Mouse (Mus musculus): ENCODE results near the gene Gm39566. TPM values are rescaled to one million over a fixed set of nuclear protein-coding genes. Genes with fewer than 3 reads are reported as not detected.

The Gm39566 gene
- polyA plus RNA-seq, 1 experiment from 2014 or later, result not detected

DNA sequence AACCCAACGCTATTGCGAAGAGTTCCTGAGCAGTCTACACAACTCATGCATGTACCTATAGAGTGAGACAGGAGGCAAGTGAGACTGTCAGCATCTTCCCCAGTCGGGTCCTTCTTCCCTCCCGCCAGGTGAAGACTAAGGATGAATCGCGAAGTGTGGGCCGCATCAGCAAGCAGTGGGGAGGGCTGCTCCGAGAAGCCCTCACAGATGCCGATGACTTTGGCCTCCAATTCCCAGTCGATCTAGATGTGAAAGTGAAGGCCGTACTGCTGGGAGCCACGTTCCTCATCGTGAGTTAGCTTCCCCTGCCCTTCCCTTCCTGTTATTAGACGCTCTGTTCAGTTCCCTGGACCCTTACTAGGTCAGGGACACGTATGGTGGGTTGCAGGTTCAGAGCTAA is 34.8 kb upstream of the Gm39566 start:
- 96% methylated on average over 15 of the region's 15 CpGs for WGBS
- Histone ChIP-seq H3K36me3 (ENCODE audit: control insufficient read depth, insufficient read depth, low read length) (peaks cover 9% of the 10 kb centered on the region; the same call in 1 of the 2 replicates), H3K9me3 (ENCODE audit: control insufficient read depth, low read length) (no peaks in the 10 kb centered on the region), H3K27me3 (ENCODE audit: control insufficient read depth, insufficient read depth, low read length) (no peaks in the 10 kb centered on the region), H3K9ac (replicated peaks; ENCODE audit: low read depth, low read length) (no peak overlapping the region), H3K4me2 (ENCODE audit: low read depth, low read length) (no peak overlapping the region), H3K4me3 (ENCODE audit: low read depth, low read length) (no peak overlapping the region), H3K4me1 (ENCODE audit: control insufficient read depth, insufficient read depth, low read length) (peaks cover 21% of the 10 kb centered on the region), H3K27ac (ENCODE audit: low read depth, low read length) (no peak overlapping the region)
- ATAC-seq (ENCODE audit: low read depth), result no peak

DNA sequence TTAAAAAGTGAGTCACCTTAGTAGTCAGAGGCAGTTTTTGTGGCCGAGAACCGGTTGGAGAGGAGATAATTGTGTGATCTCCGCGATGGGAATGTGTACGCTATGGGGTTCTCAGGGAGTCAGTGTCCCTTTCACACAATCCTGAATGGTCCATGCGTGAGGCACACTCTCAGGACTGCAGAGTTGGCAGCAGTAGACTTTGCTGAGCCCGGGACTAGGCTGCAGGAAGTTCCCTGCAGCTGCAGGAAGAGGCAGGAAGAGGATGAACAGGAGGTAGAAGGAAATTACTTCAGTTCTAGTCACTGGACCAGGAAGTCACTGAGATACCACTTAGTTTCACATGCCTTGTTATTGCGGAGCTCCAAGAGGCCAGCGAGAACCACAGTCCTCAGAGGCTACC is 34.0 kb upstream of the Gm39566 start:
- Histone ChIP-seq H3K4me2 (ENCODE audit: low read depth, low read length) (no peak overlapping the region), H3K9ac (replicated peaks; ENCODE audit: low read depth, low read length) (no peak overlapping the region), H3K4me1 (ENCODE audit: control insufficient read depth, insufficient read depth, low read length) (peaks cover 21% of the 10 kb centered on the region), H3K36me3 (ENCODE audit: control insufficient read depth, insufficient read depth, low read length) (peaks cover 9% of the 10 kb centered on the region; the same call in 1 of the 2 replicates), H3K9me3 (ENCODE audit: control insufficient read depth, low read length) (no peaks in the 10 kb centered on the region), H3K4me3 (ENCODE audit: low read depth, low read length) (no peak overlapping the region), H3K27me3 (ENCODE audit: control insufficient read depth, insufficient read depth, low read length) (no peaks in the 10 kb centered on the region), H3K27ac (ENCODE audit: low read depth, low read length) (no peak overlapping the region)
- WGBS, result 93% methylated on average over 9 of the region's 9 CpGs
- no peak for ATAC-seq (ENCODE audit: low read depth)

DNA sequence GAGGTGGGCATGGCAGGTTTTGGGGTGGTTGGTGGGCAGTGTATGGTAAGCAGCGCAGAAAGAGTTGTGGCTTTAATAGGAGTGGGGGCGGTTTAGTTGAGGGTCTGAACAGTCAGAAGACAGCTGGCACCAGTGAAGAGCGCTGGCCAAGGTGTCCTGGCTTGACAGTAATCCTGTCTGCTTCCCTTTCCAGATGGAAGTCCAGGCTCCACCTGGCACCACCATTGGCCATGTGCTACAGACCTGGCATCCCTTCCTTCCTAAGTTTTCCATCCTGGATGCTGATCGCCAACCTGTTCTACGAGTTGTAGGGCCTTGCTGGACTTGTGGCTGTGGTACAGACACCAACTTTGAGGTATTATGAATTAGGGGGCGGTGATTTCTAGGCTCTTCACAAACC is 32.9 kb upstream of the Gm39566 start:
- no peak overlapping the region for H3K27ac ChIP-seq (ENCODE audit: low read depth, low read length)
- H3K4me3 ChIP-seq (ENCODE audit: low read depth, low read length), result peak overlapping the region; percentile 78; the same call in 1 of the 2 replicates
- H3K4me2 ChIP-seq (ENCODE audit: low read depth, low read length), result peak overlapping the region; percentile 95
- peaks cover 9% of the 10 kb centered on the region; the same call in 1 of the 2 replicates for H3K36me3 ChIP-seq (ENCODE audit: control insufficient read depth, insufficient read depth, low read length)
- peaks cover 21% of the 10 kb centered on the region for H3K4me1 ChIP-seq (ENCODE audit: control insufficient read depth, insufficient read depth, low read length)
- H3K9me3 ChIP-seq (ENCODE audit: control insufficient read depth, low read length), result no peaks in the 10 kb centered on the region
- WGBS, result 95% methylated on average over 6 of the region's 6 CpGs
- no peak overlapping the region for H3K9ac ChIP-seq (replicated peaks; ENCODE audit: low read depth, low read length)
- no peak for ATAC-seq (ENCODE audit: low read depth)
- no peaks in the 10 kb centered on the region for H3K27me3 ChIP-seq (ENCODE audit: control insufficient read depth, insufficient read depth, low read length)

DNA sequence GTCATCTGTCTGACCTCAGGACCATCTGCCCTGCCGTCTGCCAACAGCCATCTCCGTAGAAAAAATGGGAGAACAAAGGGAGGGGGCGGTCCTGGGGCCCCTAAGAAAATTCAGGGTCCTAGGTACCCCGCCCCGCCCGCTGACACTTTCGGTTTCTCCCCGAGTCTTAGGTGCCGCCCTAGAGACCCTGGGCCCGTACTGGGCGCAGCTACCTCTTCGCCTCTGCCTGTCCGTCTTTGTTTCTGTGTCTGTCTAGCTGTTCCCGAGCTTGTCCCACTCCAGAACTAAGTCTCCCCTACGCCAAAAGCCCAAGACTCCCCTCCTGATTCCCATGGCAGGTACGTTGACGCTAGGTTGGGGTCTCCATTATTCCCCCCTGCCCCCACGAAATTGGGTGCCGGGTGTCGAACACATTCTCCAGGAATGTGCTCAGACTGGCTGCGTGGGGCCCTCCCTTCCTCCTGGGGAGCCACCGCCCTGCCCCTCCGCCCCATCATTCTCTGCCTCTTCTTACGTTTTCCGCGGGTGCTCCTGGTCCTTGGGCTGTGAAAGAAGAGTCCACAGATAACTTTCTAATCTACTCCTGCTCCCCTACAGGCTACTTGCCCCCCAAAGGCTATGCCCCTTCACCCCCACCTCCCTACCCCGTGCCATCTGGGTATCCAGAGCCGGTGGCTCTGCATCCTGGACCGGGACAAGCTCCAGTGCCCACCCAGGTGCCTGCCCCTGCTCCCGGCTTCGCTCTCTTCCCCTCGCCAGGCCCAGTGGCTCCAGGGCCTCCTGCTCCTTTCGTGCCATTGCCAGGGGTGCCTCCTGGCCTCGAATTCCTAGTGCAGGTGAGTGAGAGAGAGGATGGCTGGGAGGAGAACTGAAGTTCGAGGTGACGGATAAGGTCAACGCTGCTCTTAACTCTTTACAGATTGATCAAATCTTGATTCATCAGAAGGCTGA is 31.9 kb upstream of the Gm39566 start:
- peak overlapping the region; percentile 95 for H3K4me2 ChIP-seq (ENCODE audit: low read depth, low read length)
- peak; percentile 30 for ATAC-seq (ENCODE audit: low read depth)
- H3K36me3 ChIP-seq (ENCODE audit: control insufficient read depth, insufficient read depth, low read length), result peaks cover 9% of the 10 kb centered on the region; the same call in 1 of the 2 replicates
- no peaks in the 10 kb centered on the region for H3K27me3 ChIP-seq (ENCODE audit: control insufficient read depth, insufficient read depth, low read length)
- WGBS, result 10% methylated on average over 37 of the region's 37 CpGs
- peak overlapping the region; percentile 93 for H3K9ac ChIP-seq (replicated peaks; ENCODE audit: low read depth, low read length)
- peaks cover 21% of the 10 kb centered on the region for H3K4me1 ChIP-seq (ENCODE audit: control insufficient read depth, insufficient read depth, low read length)
- H3K4me3 ChIP-seq (ENCODE audit: low read depth, low read length), result peak overlapping the region; percentile 78
- peak overlapping the region; percentile 96 for H3K27ac ChIP-seq (ENCODE audit: low read depth, low read length)
- no peaks in the 10 kb centered on the region for H3K9me3 ChIP-seq (ENCODE audit: control insufficient read depth, low read length)

DNA sequence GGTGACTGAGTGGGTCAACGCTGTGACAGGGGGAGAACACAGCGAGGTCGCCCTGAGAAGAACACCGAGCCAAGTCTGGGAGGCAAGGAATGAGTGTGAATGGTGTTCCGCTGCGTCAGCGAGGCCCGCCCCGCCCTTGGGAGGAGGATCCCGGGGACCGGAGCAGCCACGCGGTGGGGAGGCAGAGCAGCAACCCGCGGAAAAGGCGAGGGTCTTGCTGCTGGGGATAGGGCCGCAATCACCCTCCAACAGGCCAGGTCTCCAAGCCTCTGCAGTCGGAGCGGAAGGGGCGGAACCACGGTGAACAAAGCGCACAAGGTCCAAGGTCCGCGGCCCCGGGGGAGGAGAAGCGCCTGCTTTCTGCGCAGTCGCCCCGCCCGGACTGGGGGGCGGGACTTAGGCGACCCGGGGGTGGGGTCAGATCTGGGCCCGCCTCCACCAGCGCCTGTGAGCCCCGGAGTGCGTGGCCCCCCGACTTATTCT is 31.1 kb upstream of the Gm39566 start, which contains the start of gene Plscr3:
TSS of gene Plscr3 (plus strand) at position 179 of the 483 bp plus-strand sequence.
- Histone ChIP-seq H3K4me2 (ENCODE audit: low read depth, low read length) (peak within 1 kb of the TSS; percentile 95), H3K27ac (ENCODE audit: low read depth, low read length) (peak within 1 kb of the TSS; percentile 96), H3K27me3 (ENCODE audit: control insufficient read depth, insufficient read depth, low read length) (no peaks in the 10 kb centered on the region), H3K9ac (replicated peaks; ENCODE audit: low read depth, low read length) (peak within 1 kb of the TSS; percentile 93), H3K9me3 (ENCODE audit: control insufficient read depth, low read length) (no peaks in the 10 kb centered on the region), H3K36me3 (ENCODE audit: control insufficient read depth, insufficient read depth, low read length) (peaks cover 5% of the 10 kb centered on the region; the same call in 1 of the 2 replicates), H3K4me3 (ENCODE audit: low read depth, low read length) (peak within 1 kb of the TSS; percentile 78), H3K4me1 (ENCODE audit: control insufficient read depth, insufficient read depth, low read length) (peaks cover 21% of the 10 kb centered on the region)
- peak; percentile 92 for ATAC-seq (ENCODE audit: low read depth)
- WGBS, result under 1% methylated on average over 38 of the region's 38 CpGs

DNA sequence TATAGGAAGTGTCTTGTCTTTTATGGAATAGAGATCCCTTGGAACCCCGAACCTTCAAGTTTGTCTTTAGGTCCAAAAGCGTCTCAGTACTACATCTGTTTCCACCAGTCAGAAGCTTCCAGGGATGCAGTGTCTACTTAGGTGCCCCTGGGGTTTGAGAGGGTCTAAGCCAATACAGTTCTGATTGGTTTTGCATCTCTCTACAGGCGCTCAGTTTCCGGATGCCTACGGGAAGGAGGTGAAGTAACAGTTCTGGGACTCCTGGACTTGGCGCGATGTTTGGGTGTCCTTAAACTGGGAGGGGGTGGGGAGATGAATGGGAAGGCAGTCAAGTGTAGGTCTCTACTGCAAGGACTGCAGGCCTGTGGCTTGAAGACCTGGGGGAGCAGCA is 23.6 kb upstream of the Gm39566 start:
- Histone ChIP-seq H3K9me3 (ENCODE audit: control insufficient read depth, low read length) (no peaks in the 10 kb centered on the region), H3K9ac (replicated peaks; ENCODE audit: low read depth, low read length) (peak overlapping the region; percentile 56), H3K4me2 (ENCODE audit: low read depth, low read length) (peak overlapping the region; percentile 98), H3K36me3 (ENCODE audit: control insufficient read depth, insufficient read depth, low read length) (peaks cover 2% of the 10 kb centered on the region), H3K27ac (ENCODE audit: low read depth, low read length) (peak overlapping the region; percentile 85), H3K4me1 (ENCODE audit: control insufficient read depth, insufficient read depth, low read length) (peaks cover 24% of the 10 kb centered on the region), H3K27me3 (ENCODE audit: control insufficient read depth, insufficient read depth, low read length) (no peaks in the 10 kb centered on the region), H3K4me3 (ENCODE audit: low read depth, low read length) (peak overlapping the region; percentile 92)
- ATAC-seq (ENCODE audit: low read depth), result no peak
- WGBS, result 3% methylated on average over 7 of the region's 7 CpGs

DNA sequence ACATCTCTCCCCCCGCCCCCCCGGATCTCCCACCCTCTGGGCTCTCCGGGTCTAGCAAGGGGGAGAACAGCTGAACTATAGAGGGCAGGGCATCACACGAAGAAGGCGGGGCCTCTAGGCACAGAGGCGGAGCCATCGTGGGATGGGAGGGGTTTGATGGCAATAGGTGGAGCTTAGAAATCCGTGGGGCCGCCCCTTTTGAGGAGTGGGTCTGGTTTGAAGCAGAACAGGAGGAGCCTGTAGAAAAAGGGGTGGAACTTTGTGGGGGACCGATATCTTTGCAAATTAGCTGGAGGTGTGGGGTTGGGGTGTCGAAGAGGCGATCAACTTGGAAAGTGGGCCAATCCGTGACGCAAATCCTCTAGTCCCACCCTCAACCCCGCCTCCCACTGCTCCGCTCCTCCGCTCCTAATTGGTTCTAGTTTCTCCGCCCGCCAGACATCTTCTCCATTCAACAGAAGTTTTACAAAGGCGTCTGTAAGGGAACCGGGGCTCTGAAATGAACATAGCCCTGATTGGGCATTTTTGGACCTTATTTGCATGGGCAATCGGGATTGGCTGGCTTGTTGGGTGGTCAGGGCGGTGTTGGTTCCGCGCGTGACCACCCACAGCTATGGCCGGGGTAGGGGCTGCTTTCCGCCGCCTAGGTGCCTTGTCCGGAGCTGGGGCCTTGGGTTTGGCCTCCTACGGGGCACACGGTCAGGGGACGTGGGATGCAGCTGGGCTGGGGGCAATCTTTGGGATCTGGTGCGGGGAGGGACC is 23.0 kb upstream of the Gm39566 start, which contains the start of gene Tmem256:
TSS of gene Tmem256 (plus strand) at position 563 of the 762 bp plus-strand sequence.
- Histone ChIP-seq H3K4me1 (ENCODE audit: control insufficient read depth, insufficient read depth, low read length) (peaks cover 29% of the 10 kb centered on the region), H3K36me3 (ENCODE audit: control insufficient read depth, insufficient read depth, low read length) (peaks cover 8% of the 10 kb centered on the region), H3K27ac (ENCODE audit: low read depth, low read length) (peak within 1 kb of the TSS; percentile 97), H3K4me3 (ENCODE audit: low read depth, low read length) (peak within 1 kb of the TSS; percentile 92), H3K4me2 (ENCODE audit: low read depth, low read length) (peak within 1 kb of the TSS; percentile 98), H3K27me3 (ENCODE audit: control insufficient read depth, insufficient read depth, low read length) (no peaks in the 10 kb centered on the region), H3K9me3 (ENCODE audit: control insufficient read depth, low read length) (no peaks in the 10 kb centered on the region), H3K9ac (replicated peaks; ENCODE audit: low read depth, low read length) (peak within 1 kb of the TSS; percentile 93)
- WGBS, result 0% methylated on average over 34 of the region's 34 CpGs
- ATAC-seq (ENCODE audit: low read depth), result peak; percentile 89

DNA sequence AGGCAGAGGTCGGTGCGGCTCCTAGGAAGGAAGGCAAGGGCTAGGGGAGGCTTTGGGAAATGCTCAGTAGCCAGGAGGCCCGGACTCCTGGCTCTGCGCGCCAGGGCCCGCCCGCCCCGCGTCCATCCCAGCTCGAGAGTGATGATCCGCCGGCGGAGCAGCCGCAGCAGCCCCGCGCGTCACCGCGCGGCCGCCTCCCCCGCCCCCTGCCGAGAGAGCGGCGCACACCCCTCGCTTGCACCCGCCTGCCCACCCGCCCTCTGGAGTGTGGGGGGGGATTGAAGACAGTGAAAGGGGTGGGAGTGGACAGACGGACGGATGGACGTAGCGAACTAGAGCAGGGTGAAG is 22.5 kb upstream of the Gm39566 start, which contains the start of gene Nlgn2:
TSS of gene Nlgn2 (minus strand) at position 181 of the 348 bp plus-strand sequence.
- peak; percentile 68 for ATAC-seq (ENCODE audit: low read depth)
- WGBS, result 0% methylated on average over 28 of the region's 32 CpGs
- no peaks in the 10 kb centered on the region for H3K9me3 ChIP-seq (ENCODE audit: control insufficient read depth, low read length)

More for the DNA sequence above, 22.5 kb upstream of the Gm39566 start, which contains the start of gene Nlgn2:
- H3K4me1 ChIP-seq (ENCODE audit: control insufficient read depth, insufficient read depth, low read length), result peaks cover 29% of the 10 kb centered on the region
- peak within 1 kb of the TSS; percentile 93 for H3K9ac ChIP-seq (replicated peaks; ENCODE audit: low read depth, low read length)
- H3K27me3 ChIP-seq (ENCODE audit: control insufficient read depth, insufficient read depth, low read length), result no peaks in the 10 kb centered on the region
- peak within 1 kb of the TSS; percentile 97 for H3K27ac ChIP-seq (ENCODE audit: low read depth, low read length)
- peak within 1 kb of the TSS; percentile 98 for H3K4me2 ChIP-seq (ENCODE audit: low read depth, low read length)
- H3K36me3 ChIP-seq (ENCODE audit: control insufficient read depth, insufficient read depth, low read length), result peaks cover 14% of the 10 kb centered on the region
- H3K4me3 ChIP-seq (ENCODE audit: low read depth, low read length), result peak within 1 kb of the TSS; percentile 92

All from neural tube, embryonic 14.5 days (tissue).